Mouse (Mus musculus) lung, postnatal 0 days (tissue): Measurements from ENCODE around the gene Fam183b.

ENCODE experiments used
- CTCF ChIP-seq: IDR thresholded peaks from 2 replicates; pipeline ENCODE4 v1.5.1; 2016; ENCODE audit warnings: antibody characterized with exemption, mild to moderate bottlenecking
- EP300 ChIP-seq: IDR thresholded peaks from 2 replicates; pipeline ENCODE4 v1.6.1; 2016; ENCODE audit warnings: antibody characterized with exemption, mild to moderate bottlenecking, control low read depth

DNA sequence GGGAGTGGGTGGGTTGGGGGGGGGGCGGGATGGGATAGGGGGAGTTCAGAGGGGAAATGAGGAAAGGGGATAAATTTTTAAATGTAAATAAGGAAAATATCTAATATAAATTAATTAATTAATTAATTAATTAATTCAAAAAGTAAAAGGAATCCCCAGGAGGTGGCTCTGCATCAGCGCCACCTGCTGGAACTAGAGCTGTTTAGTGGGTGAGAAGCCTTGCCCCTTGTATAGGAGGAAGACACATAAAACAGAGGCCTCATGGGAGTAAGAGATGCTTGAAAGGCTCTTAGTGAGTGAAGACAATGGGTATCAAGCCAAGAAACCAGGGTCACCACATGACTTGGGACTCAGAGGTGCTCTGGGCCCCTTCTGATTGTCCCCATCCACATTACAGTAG is 5.9 kb downstream of the Fam183b start:
- no peak for TF ChIP-seq EP300
- TF ChIP-seq CTCF = peak; percentile 2; the same call in 1 of the 2 replicates
